Mouse (Mus musculus) heart, embryonic 14.5 days (tissue): ENCODE results near the gene Nkrf. TPM values are rescaled to one million over a fixed set of nuclear protein-coding genes. Genes with fewer than 3 reads are reported as not detected.
"Not testable (repeated sequence)": the region's sequence is repeated elsewhere in the genome, so short reads cannot be mapped to it uniquely, and the experiment has no call there.

Experiments used
- ATAC-seq: fragments of 200-750 bp; cut with Nextera tagmentation; 2 replicates; pipeline ENCODE4 v1.8.0; 2017; ENCODE audit warnings: low read depth, moderate TSS enrichment; ENCODE audit not compliant: insufficient number of reproducible peaks, insufficient read depth, low FRiP score
- H3K27ac ChIP-seq, 2 experiments: fragments of 200-500 bp in 1 of 2; fragments of 300-500 bp in 1 of 2; sonication (generic) in 1 of 2; replicated peaks in 1 of 2; 2 replicates each; pipeline ENCODE4 v1.5.1; 2012 to 2014; ENCODE audit warnings: low read depth in 2 of 2, low read length in 2 of 2, control low read depth in 1 of 2, mild to moderate bottlenecking in 1 of 2, mixed read lengths in 1 of 2; ENCODE audit not compliant: control insufficient read depth in 1 of 2, insufficient read depth in 1 of 2
- H3K27me3 ChIP-seq: fragments of 300-500 bp; sonication (generic); 2 replicates; pipeline ENCODE4 v1.6.1; 2014; ENCODE audit warnings: mild to moderate bottlenecking, low read length, control low read depth; ENCODE audit not compliant: control insufficient read depth, insufficient read depth
- H3K36me3 ChIP-seq: fragments of 300-500 bp; sonication (generic); 2 replicates; pipeline ENCODE4 v1.6.1; 2014; ENCODE audit warnings: mild to moderate bottlenecking, control low read depth, low read length, mixed read lengths; ENCODE audit not compliant: control insufficient read depth, insufficient read depth
- H3K4me1 ChIP-seq, 2 experiments: fragments of 200-500 bp in 1 of 2; fragments of 300-500 bp in 1 of 2; sonication (generic) in 1 of 2; 2 replicates each; pipeline ENCODE4 v1.6.1; 2012 to 2014; ENCODE audit warnings: low read length in 2 of 2, control low read depth in 1 of 2, mixed read lengths in 1 of 2; ENCODE audit not compliant: control insufficient read depth in 2 of 2, insufficient read depth in 2 of 2
- H3K4me2 ChIP-seq: fragments of 300-500 bp; sonication (generic); 2 replicates; pipeline ENCODE4 v1.6.1; 2014; ENCODE audit warnings: mild to moderate bottlenecking, low read length
- H3K4me3 ChIP-seq, 2 experiments: fragments of 200-500 bp in 1 of 2; fragments of 300-500 bp in 1 of 2; sonication (generic) in 1 of 2; 2 replicates each; pipeline ENCODE4 v1.5.1; 2012 to 2014; ENCODE audit warnings: low read length in 2 of 2, mild to moderate bottlenecking in 2 of 2, control low read depth in 1 of 2, low read depth in 1 of 2, moderate library complexity in 1 of 2; ENCODE audit not compliant: control insufficient read depth in 1 of 2, insufficient read depth in 1 of 2
- H3K9ac ChIP-seq: fragments of 300-500 bp; sonication (generic); 2 replicates; pipeline ENCODE4 v1.6.1; 2014; ENCODE audit warnings: mild to moderate bottlenecking, low read length
- H3K9me3 ChIP-seq: fragments of 300-500 bp; sonication (generic); 2 replicates; pipeline ENCODE4 v1.6.1; 2016; ENCODE audit warnings: low read length, control low read depth; ENCODE audit not compliant: control insufficient read depth
- WGBS: fragments of 180-500 bp; shearing (Covaris S2); extraction: QIAGEN DNeasy Blood & Tissue Kit; methylation state at CpG from one replicate; pipeline ENCODE4 v1.1.7; 2014; 5-methylcytosine and 5-hydroxymethylcytosine counted together
- polyA plus RNA-seq: library from polyadenylated mRNA; unstranded; fragments of >200 nt; fragmentation: Nextera tagmentation; extraction: Ambion mirVana; gene quantifications from 2 replicates; pipeline ENCODE4 v1.2.1, GENCODE M21; 2014

Gene Nkrf
- polyA plus RNA-seq, 1 experiment from 2014 or later: 0.78 TPM

DNA sequence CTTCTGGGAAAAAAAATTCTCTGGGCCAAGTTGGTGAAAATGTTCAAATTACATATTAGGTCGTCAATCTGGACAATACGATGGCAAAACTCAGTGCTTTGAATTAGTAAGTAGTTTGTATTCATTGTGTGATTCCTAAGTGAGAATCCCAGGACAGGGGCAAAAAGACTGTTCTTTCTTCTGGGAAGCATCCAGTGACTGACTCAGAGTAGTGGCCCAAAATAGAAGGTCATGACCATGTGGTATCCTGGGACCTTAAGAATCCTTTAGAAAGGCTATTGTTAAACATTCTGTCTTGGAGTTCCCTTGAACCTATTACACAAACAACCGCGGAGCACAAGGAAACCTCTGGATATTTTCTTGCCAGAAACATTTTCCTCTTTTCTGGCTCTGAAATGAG, 18.6 kb upstream of the Nkrf start:
- no peak overlapping the region for H3K4me2 ChIP-seq
- no peak overlapping the region for H3K27ac ChIP-seq
- no peaks in the 10 kb centered on the region for H3K4me1 ChIP-seq
- H3K4me3 ChIP-seq: no peak overlapping the region
- peaks cover 35% of the 10 kb centered on the region for H3K36me3 ChIP-seq
- H3K9me3 ChIP-seq: no peaks in the 10 kb centered on the region
- ATAC-seq: no peak
- no peaks in the 10 kb centered on the region for H3K27me3 ChIP-seq
- 83% methylated on average over 4 of the region's 4 CpGs for WGBS
- no peak overlapping the region for H3K9ac ChIP-seq

DNA sequence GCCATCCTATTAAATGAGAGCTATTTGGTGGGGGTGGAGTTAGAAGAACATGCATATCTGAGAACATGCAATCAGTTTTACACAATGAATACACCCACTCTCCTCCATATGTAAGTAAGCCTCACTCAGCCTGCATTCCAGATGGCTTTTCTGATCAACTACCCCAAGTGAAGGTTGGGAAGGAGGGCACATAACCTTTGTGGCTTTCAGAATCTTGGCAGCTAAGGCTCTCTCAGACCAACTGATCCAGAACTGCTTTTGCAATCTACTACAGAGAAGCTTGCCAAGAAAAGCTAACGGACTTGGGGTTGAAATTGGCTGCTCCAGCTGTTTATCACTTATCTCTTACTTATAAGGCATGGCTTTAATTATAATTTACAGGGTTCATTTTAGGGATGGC, 15.1 kb upstream of the Nkrf start:
- Histone ChIP-seq H3K4me3 (no peak overlapping the region), H3K27me3 (no peaks in the 10 kb centered on the region), H3K9ac (no peak overlapping the region), H3K9me3 (no peaks in the 10 kb centered on the region), H3K4me2 (no peak overlapping the region), H3K36me3 (peaks cover 29% of the 10 kb centered on the region), H3K4me1 (no peaks in the 10 kb centered on the region), H3K27ac (no peak overlapping the region)
- no peak for ATAC-seq
- WGBS: 60% methylated on average over 1 of the region's 1 CpGs

DNA sequence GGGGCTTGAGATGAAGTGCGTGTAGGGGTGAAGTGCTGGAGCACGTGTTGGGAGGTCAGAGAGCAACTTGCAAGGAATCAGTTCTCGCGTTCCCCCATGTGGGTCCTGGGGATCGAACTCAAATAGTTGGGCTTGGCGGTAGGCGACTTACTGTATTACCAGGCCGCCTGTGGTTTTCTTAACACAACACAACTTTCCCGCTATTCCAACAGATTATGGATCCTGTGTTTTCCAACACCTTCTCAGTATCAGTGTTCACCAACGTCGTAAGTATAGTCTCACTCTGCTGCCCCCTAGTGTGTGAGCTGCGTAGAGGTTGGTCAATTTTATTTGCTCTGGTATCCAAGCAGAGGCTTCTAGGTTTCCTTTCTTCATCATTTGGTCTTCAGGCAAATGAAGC, 8.6 kb upstream of the Nkrf start:
- no peak overlapping the region for H3K9ac ChIP-seq
- H3K27ac ChIP-seq: no peak overlapping the region
- no peaks in the 10 kb centered on the region for H3K9me3 ChIP-seq
- no peaks in the 10 kb centered on the region for H3K27me3 ChIP-seq
- no peak overlapping the region for H3K4me3 ChIP-seq
- no peak for ATAC-seq
- peaks cover 6% of the 10 kb centered on the region; the same call in 1 of the 2 replicates for H3K36me3 ChIP-seq
- no peak overlapping the region for H3K4me2 ChIP-seq
- no peaks in the 10 kb centered on the region for H3K4me1 ChIP-seq
- 36% methylated on average over 12 of the region's 12 CpGs for WGBS

DNA sequence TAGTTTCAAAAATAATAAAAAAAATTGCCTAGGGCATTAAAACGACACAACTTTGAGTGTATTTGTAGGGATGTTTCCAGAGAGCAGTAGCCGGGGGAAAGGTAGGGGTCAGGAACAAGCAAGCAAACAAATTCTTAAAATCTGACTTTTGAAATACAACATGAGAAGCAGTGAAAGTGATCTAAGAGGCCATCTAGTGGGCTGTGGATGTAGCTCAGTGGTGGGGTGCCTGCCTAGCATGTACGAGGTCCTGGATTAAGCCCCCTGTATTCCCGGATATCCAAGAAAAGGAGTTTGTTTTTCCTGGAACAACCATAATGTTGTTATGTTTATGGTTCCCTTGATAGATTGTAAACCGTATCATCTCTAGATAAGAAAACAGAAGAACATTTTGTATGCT, 3.8 kb upstream of the Nkrf start:
- Histone ChIP-seq H3K4me2 (no peak overlapping the region), H3K9ac (no peak overlapping the region), H3K27ac (no peak overlapping the region), H3K36me3 (no peaks in the 10 kb centered on the region), H3K9me3 (no peaks in the 10 kb centered on the region), H3K4me3 (no peak overlapping the region), H3K27me3 (no peaks in the 10 kb centered on the region), H3K4me1 (peaks cover 0 to 3% of the 10 kb centered on the region in 2 experiments; a peak in 1 of 4 replicates)
- WGBS: 28% methylated on average over 5 of the region's 5 CpGs
- ATAC-seq: no peak

DNA sequence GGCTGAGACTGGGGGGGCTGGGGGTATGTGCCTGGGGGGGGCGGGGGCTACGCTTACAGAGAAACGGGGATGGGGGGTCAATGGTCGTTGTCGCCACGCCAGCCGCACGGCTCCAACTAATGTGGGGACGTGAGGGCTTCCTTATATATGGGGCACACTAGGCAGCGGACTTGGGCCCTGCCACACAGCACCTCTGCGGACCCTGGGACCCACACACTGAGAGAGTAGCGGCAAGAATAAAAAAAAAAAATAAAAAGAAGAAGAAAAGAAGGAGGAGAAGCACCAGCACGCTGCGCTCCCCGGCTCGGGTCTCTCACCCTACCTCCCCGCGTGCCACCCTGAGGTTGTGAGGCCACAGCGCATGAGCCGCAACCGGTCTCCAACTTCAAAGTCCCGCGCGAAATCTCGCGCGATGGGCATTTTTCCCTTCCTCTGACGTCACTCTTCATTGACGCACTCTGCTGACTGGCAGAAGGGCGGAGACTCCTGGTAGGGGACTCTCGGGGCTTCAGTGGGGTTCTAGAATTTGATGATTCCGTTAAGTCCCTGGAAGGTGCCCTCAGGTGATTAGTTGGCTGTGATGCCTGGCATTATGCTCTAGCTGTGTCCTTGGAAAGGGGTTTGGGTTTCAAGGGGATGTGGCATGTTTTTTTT, 543 bp upstream of the Nkrf start:
- no peaks in the 10 kb centered on the region for H3K36me3 ChIP-seq
- H3K9ac ChIP-seq: peak overlapping the region; percentile 71
- WGBS: 15% methylated on average over 27 of the region's 32 CpGs
- peaks cover 0 to 3% of the 10 kb centered on the region in 2 experiments; a peak in 1 of 4 replicates for H3K4me1 ChIP-seq
- H3K4me3 ChIP-seq: peak overlapping the region; percentile 42 to 64
- H3K27ac ChIP-seq: peak overlapping the region; percentile 67 to 72; a peak in 3 of 4 replicates
- H3K9me3 ChIP-seq: no peaks in the 10 kb centered on the region
- ATAC-seq: peak; percentile 80
- no peaks in the 10 kb centered on the region for H3K27me3 ChIP-seq
- H3K4me2 ChIP-seq: peak overlapping the region; percentile 64

DNA sequence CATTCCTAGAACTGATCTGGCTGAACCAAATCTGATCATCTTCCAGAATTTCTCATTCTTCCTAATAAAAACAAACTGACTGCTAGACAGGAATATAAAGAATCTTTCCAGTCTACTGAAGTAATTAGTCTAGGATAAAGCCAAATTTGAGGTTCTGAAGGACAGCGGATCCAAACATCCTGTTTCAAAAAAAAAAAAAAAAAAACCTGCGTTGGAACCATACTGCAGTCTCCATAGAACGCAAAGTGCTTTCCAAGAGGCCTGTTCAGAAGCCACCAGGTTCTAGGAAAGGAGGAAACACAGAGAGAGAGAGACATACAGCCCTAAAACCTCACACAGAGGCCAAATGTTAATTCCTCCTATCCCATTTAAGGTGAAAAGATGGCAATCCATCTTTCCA, 1.0 kb downstream of the Nkrf start:
- no peaks in the 10 kb centered on the region for H3K9me3 ChIP-seq
- H3K27me3 ChIP-seq: no peaks in the 10 kb centered on the region
- H3K36me3 ChIP-seq: no peaks in the 10 kb centered on the region
- peak overlapping the region in 1 of 2 experiments; percentile 42; a peak in 2 of 4 replicates for H3K4me3 ChIP-seq
- peaks cover 0 to 3% of the 10 kb centered on the region in 2 experiments; a peak in 1 of 4 replicates for H3K4me1 ChIP-seq
- ATAC-seq: no peak
- no peak overlapping the region for H3K27ac ChIP-seq
- WGBS: 48% methylated on average over 3 of the region's 3 CpGs
- H3K9ac ChIP-seq: no peak overlapping the region
- peak overlapping the region; percentile 64 for H3K4me2 ChIP-seq

DNA sequence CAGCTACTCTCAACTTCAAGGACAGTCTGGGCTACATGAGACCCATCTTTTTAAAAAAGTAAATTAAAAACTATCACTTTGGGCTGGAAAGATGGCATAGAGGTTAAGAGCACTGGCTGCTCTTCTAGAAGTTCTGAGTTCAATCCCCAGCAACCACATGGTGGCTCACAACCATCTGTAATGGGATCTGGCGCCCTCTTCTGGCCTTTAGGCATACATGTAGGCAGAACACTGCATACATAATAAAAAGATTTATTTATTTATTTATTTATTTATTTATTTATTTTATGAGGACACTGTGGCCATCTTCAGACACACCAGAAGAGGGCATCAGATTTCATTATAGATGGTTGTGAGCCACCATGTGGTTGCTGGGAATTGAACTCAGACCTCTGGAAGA, 3.8 kb downstream of the Nkrf start:
- ATAC-seq, H3K36me3 ChIP-seq: not testable (repeated sequence)
- WGBS: 29% methylated on average over 1 of the region's 1 CpGs

DNA sequence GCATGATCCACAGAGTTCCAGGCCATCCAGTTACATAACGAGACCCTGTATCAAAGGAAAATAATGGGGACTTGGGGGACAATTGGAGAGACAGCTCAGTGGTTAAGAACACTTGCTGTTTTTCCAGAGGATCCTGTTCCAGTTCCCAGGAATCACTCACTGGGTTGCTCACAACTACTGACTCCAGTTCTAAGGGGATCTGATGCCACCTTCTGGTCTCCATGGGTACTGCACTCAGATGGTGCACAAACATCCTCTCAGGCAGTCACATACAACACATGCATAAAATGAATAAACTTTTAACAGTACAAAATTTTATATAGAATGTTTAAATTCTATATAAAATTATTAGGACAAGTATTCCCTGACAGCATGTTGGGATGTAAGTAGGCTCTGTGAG, 18.0 kb downstream of the Nkrf start:
- Histone ChIP-seq H3K9ac (no peak overlapping the region), H3K27ac (no peak overlapping the region), H3K4me2 (no peak overlapping the region), H3K36me3 (peaks cover 29% of the 10 kb centered on the region), H3K4me1 (no peaks in the 10 kb centered on the region), H3K27me3 (no peaks in the 10 kb centered on the region), H3K4me3 (no peak overlapping the region), H3K9me3 (no peaks in the 10 kb centered on the region)
- no peak for ATAC-seq
- 85% methylated on average over 1 of the region's 1 CpGs for WGBS

More for the DNA sequence above, 3.8 kb downstream of the Nkrf start:
- not testable (repeated sequence) for H3K9ac ChIP-seq, H3K27ac ChIP-seq, H3K4me2 ChIP-seq, H3K9me3 ChIP-seq, H3K27me3 ChIP-seq, H3K4me3 ChIP-seq, H3K4me1 ChIP-seq
